Mouse (Mus musculus) stomach, embryonic 16.5 days (tissue): ENCODE data around the gene Tnfrsf18. TPM values are rescaled to one million over a fixed set of nuclear protein-coding genes. Genes with fewer than 3 reads are reported as not detected.
A peak's percentile ranks its signal among the peaks of the same experiment; 100 is the strongest.

Experiments
- ATAC-seq: fragments of 200-750 bp; cut with Nextera tagmentation; 2 replicates; pipeline ENCODE4 v1.8.0; 2017; ENCODE audit warnings: moderate number of reproducible peaks, moderate TSS enrichment; ENCODE audit not compliant: insufficient read depth, low FRiP score
- H3K27ac ChIP-seq: fragments of 300-500 bp; sonication (generic); 2 replicates; pipeline ENCODE4 v1.5.1; 2014; ENCODE audit warnings: low read length
- H3K27me3 ChIP-seq: fragments of 300-500 bp; sonication (generic); 2 replicates; pipeline ENCODE4 v1.6.1; 2014; ENCODE audit warnings: low read length, control low read depth, mixed read lengths; ENCODE audit not compliant: control insufficient read depth, insufficient read depth
- H3K36me3 ChIP-seq: fragments of 300-500 bp; sonication (generic); 2 replicates; pipeline ENCODE4 v1.6.1; 2014; ENCODE audit warnings: low read length; ENCODE audit not compliant: control insufficient read depth, insufficient read depth
- H3K4me1 ChIP-seq: fragments of 300-500 bp; sonication (generic); 2 replicates; pipeline ENCODE4 v1.6.1; 2014; ENCODE audit warnings: low read length, control low read depth, mixed read lengths; ENCODE audit not compliant: control insufficient read depth, insufficient read depth
- H3K4me2 ChIP-seq: fragments of 300-500 bp; sonication (generic); 2 replicates; pipeline ENCODE4 v1.6.1; 2014; ENCODE audit warnings: low read depth, low read length, mixed read lengths
- H3K4me3 ChIP-seq: fragments of 300-500 bp; sonication (generic); replicated peaks from 2 replicates; pipeline ENCODE4 v1.5.1; 2014; ENCODE audit warnings: mild to moderate bottlenecking, low read length
- H3K9ac ChIP-seq: fragments of 300-500 bp; sonication (generic); 2 replicates; pipeline ENCODE4 v1.6.1; 2014; ENCODE audit warnings: low read length
- H3K9me3 ChIP-seq: fragments of 300-500 bp; sonication (generic); replicated peaks from 2 replicates; pipeline ENCODE4 v1.6.1; 2016; ENCODE audit warnings: low read length, control low read depth; ENCODE audit not compliant: control insufficient read depth
- WGBS: fragments of 180-500 bp; shearing (Covaris S2); extraction: QIAGEN DNeasy Blood & Tissue Kit; methylation state at CpG from one replicate; pipeline ENCODE4 v1.1.7; 2014; 5-methylcytosine and 5-hydroxymethylcytosine counted together
- polyA plus RNA-seq: library from polyadenylated mRNA; unstranded; fragments of >200 nt; fragmentation: Nextera tagmentation; extraction: Ambion mirVana; gene quantifications from 2 replicates; pipeline ENCODE4 v1.2.1, GENCODE M21; 2015

The Tnfrsf18 gene
- polyA plus RNA-seq, 1 experiment from 2014 or later: 2.4 TPM

DNA sequence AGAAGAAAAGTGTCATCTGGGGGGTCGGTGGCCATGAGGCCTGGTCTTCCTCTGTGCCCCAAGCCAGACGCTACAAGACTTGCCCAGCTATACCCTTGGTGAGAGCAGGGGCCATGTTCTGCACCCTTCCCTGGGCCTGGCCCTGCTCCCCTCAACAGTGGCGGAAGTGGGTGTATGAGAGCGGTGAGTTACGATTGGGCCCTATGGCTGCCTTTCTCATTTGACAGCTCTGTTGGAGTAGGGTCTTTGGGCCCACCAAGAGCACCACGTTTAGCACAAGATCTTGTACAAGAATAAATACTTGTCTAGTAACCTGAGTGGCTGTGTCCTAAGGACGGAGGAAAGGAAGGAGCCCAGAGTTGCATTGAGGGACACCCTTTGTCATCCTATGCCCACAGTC is 2.6 kb downstream of the Tnfrsf18 start:
- no peak for ATAC-seq
- 88% methylated on average over 7 of the region's 7 CpGs for WGBS

GRCm38 (mm10) chr4:156030651-156031118 is 4.7 kb downstream of the Tnfrsf18 start:
- Histone ChIP-seq H3K27me3 (peaks cover 6% of the 10 kb centered on the region), H3K4me1 (peaks cover 29% of the 10 kb centered on the region), H3K9ac (peak overlapping the region; percentile 82), H3K9me3 (no peaks in the 10 kb centered on the region), H3K36me3 (peaks cover 5% of the 10 kb centered on the region; the same call in 1 of the 2 replicates), H3K4me2 (peak overlapping the region; percentile 85), H3K27ac (peak overlapping the region; percentile 96; the same call in 1 of the 2 replicates), H3K4me3 (peak overlapping the region; percentile 45)
- ATAC-seq: no peak
- WGBS: 43% methylated on average over 9 of the region's 9 CpGs

More for the DNA sequence above, 2.6 kb downstream of the Tnfrsf18 start:
- Histone ChIP-seq H3K27me3 (no peaks in the 10 kb centered on the region), H3K27ac (no peak overlapping the region), H3K4me3 (no peak overlapping the region), H3K9ac (no peak overlapping the region), H3K36me3 (peaks cover 5% of the 10 kb centered on the region; the same call in 1 of the 2 replicates), H3K9me3 (no peaks in the 10 kb centered on the region), H3K4me1 (peaks cover 31% of the 10 kb centered on the region), H3K4me2 (no peak overlapping the region)

DNA sequence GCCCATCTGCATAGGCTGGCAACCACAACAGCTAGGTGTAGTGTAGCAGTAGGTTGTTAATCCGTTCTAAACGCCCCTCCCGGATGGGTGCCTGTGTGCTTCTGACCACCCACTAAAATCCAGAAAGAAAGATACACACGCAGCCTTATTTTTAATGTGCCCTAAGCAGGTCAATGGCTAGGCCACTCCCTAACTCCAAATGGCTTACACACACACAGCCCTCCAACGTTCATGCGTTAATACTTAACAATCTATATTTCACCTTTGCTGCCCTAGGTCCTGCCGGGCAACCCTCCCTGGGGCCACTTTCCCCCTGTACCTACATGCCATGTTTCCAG is 5.3 kb downstream of the Tnfrsf18 start:
- WGBS: 3% methylated on average over 7 of the region's 7 CpGs
- peaks cover 6% of the 10 kb centered on the region for H3K27me3 ChIP-seq

GRCm38 (mm10) chr4:156031593-156032391 is 5.8 kb downstream of the Tnfrsf18 start:
- H3K4me3 ChIP-seq: peak overlapping the region; percentile 45
- peaks cover 5% of the 10 kb centered on the region; the same call in 1 of the 2 replicates for H3K36me3 ChIP-seq
- ATAC-seq: peak; percentile 90
- H3K4me2 ChIP-seq: peak overlapping the region; percentile 85
- peak overlapping the region; percentile 96 for H3K27ac ChIP-seq
- H3K9ac ChIP-seq: peak overlapping the region; percentile 82
- 1% methylated on average over 24 of the region's 24 CpGs for WGBS
- H3K4me1 ChIP-seq: peaks cover 20% of the 10 kb centered on the region
- peaks cover 6% of the 10 kb centered on the region for H3K27me3 ChIP-seq
- H3K9me3 ChIP-seq: no peaks in the 10 kb centered on the region

More for the DNA sequence above, 5.3 kb downstream of the Tnfrsf18 start:
- Histone ChIP-seq H3K4me2 (peak overlapping the region; percentile 85), H3K36me3 (peaks cover 5% of the 10 kb centered on the region; the same call in 1 of the 2 replicates), H3K4me1 (peaks cover 24% of the 10 kb centered on the region), H3K9ac (peak overlapping the region; percentile 82), H3K27ac (peak overlapping the region; percentile 96), H3K9me3 (no peaks in the 10 kb centered on the region), H3K4me3 (peak overlapping the region; percentile 45)
- ATAC-seq: peak; percentile 46

- Histone ChIP-seq H3K36me3 (peaks cover 5% of the 10 kb centered on the region; the same call in 1 of the 2 replicates), H3K4me3 (no peak overlapping the region), H3K9ac (no peak overlapping the region), H3K9me3 (no peaks in the 10 kb centered on the region), H3K4me1 (peaks cover 20% of the 10 kb centered on the region), H3K4me2 (no peak overlapping the region), H3K27me3 (peaks cover 6% of the 10 kb centered on the region), H3K27ac (peak overlapping the region; percentile 96)
- 73% methylated on average over 4 of the region's 4 CpGs for WGBS
- ATAC-seq: no peak
These were observed 6.9 kb downstream of the Tnfrsf18 start for GRCm38 (mm10) chr4:156032856-156033255.

- no peak for ATAC-seq
These were observed 7.6 kb downstream of the Tnfrsf18 start for GRCm38 (mm10) chr4:156033476-156034119.

DNA sequence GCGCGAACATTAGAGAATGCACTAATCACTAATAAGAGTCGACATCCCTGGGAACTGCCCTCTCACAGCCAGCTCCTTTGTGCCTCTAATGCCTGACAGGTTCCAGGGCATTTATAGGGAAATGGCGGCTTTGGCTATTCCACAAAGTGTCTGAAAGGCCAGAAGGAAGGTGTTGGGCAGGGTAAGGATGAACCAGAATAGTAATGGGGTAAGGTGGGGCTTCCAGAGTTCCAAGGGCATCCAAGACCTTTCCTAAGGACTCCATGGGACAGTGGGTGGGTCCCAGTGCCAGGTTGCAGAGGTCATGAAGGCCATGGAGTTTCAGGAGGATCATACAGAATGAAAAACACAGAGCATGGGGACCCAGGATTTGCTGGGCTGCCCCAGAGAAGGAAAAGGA is 8.3 kb downstream of the Tnfrsf18 start:
- whole genome bisulfite sequencing: 84% methylated on average over 4 of the region's 4 CpGs
- no peak for ATAC-seq
- H3K36me3 ChIP-seq: peaks cover 3% of the 10 kb centered on the region; the same call in 1 of the 2 replicates
- H3K9ac ChIP-seq: no peak overlapping the region
- no peak overlapping the region for H3K4me3 ChIP-seq
- H3K9me3 ChIP-seq: no peaks in the 10 kb centered on the region
- peaks cover 6% of the 10 kb centered on the region for H3K27me3 ChIP-seq
- no peak overlapping the region for H3K27ac ChIP-seq
- no peak overlapping the region for H3K4me2 ChIP-seq
- H3K4me1 ChIP-seq: peaks cover 20% of the 10 kb centered on the region

More at GRCm38 (mm10) chr4:156033476-156034119, 7.6 kb downstream of the Tnfrsf18 start:
- Histone ChIP-seq H3K9ac (no peak overlapping the region), H3K9me3 (no peaks in the 10 kb centered on the region), H3K4me1 (peaks cover 20% of the 10 kb centered on the region), H3K36me3 (peaks cover 5% of the 10 kb centered on the region; the same call in 1 of the 2 replicates), H3K27ac (no peak overlapping the region), H3K4me2 (no peak overlapping the region), H3K4me3 (no peak overlapping the region), H3K27me3 (peaks cover 6% of the 10 kb centered on the region)
- WGBS: 43% methylated on average over 6 of the region's 6 CpGs

DNA sequence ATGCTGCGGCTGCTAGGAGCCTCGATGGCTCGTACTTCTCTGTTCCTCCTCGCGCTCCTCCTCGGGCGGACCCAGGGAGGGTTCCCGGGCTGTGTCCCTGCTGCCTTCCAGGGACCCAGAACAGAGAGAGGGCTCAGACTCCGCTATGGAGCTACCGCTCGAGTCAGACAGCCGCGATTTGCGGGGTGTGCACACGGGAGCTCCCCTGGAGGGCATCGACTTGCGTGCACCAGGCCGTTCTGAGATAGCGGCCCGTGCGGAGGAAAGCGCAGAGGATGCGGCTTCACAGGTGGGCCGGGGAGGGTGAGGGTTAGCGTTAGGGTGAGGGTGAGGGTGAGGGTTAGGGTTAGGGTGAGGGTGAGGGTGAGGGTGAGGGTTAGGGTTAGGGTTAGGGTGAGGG is 8.9 kb downstream of the Tnfrsf18 start:
- H3K36me3 ChIP-seq: no peaks in the 10 kb centered on the region
- 22% methylated on average over 25 of the region's 25 CpGs for WGBS
- no peak overlapping the region for H3K27ac ChIP-seq
- no peak overlapping the region for H3K9ac ChIP-seq
- ATAC-seq: no peak
- peak overlapping the region; percentile 19; the same call in 1 of the 2 replicates for H3K4me2 ChIP-seq
- H3K4me1 ChIP-seq: peaks cover 20% of the 10 kb centered on the region
- H3K27me3 ChIP-seq: peaks cover 6% of the 10 kb centered on the region
- H3K9me3 ChIP-seq: no peaks in the 10 kb centered on the region
- 0 out of 2 replicates have a peak overlapping the region, but pooled peaks have one; percentile 14 for H3K4me3 ChIP-seq

GRCm38 (mm10) chr4:156044754-156045153 is 18.8 kb downstream of the Tnfrsf18 start:
- no peaks in the 10 kb centered on the region for H3K9me3 ChIP-seq
- no peaks in the 10 kb centered on the region for H3K4me1 ChIP-seq
- H3K36me3 ChIP-seq: no peaks in the 10 kb centered on the region
- no peak overlapping the region for H3K4me3 ChIP-seq
- H3K9ac ChIP-seq: no peak overlapping the region
- peak; percentile 41; the same call in 1 of the 2 replicates for ATAC-seq
- H3K4me2 ChIP-seq: no peak overlapping the region
- no peak overlapping the region for H3K27ac ChIP-seq
- no peaks in the 10 kb centered on the region for H3K27me3 ChIP-seq
- 60% methylated on average over 5 of the region's 5 CpGs for WGBS
